Mouse (Mus musculus): ENCODE results near the gene Kit. TPM values are rescaled to one million over a fixed set of nuclear protein-coding genes. Genes with fewer than 3 reads are reported as not detected.
A peak's percentile ranks its signal among the peaks of the same experiment; 100 is the strongest.

The Kit gene
- 1 to 10 TPM in 1 of 2 experiments, under 1 TPM in 1; 0.64 to 1.5 TPM for total RNA-seq (2021)
- long read RNA-seq, experiment 1, partial matches to known transcripts = 1 of 1 reads
- long read RNA-seq, experiment 1, other reads (novel, unspliced or antisense) = 0 of 1 reads
- long read RNA-seq, experiment 2 = 0 reads

- no peak for TF ChIP-seq CTCF (IDR thresholded peaks at IDR 0.05)
- H3K27ac ChIP-seq = no peak within 1 kb of the TSS
- H3K4me3 ChIP-seq = peak within 1 kb of the TSS; percentile 75
- DNase-seq = peak; percentile 59
- intact Hi-C loops (cut with DNase I) = loop anchor here (10.0 kb wide), 1 partner anchor 270 kb away; no protein-coding TSS in a partner anchor
Measured at GRCm38 (mm10) chr5:75574852-75575566, at the start of gene Kit. Kit (plus strand) TSS chr5:75574916.

- H3K4me3 ChIP-seq = no peak overlapping the region
- no peak for DNase-seq
- no peak for TF ChIP-seq CTCF (IDR thresholded peaks at IDR 0.05)
- intact Hi-C loops (cut with DNase I) = no loop called here
- H3K27ac ChIP-seq = no peak overlapping the region
Measured at GRCm38 (mm10) chr5:75536156-75536555, 38.6 kb upstream of the Kit start.

- TF ChIP-seq CTCF (IDR thresholded peaks at IDR 0.05) = no peak
- no peak overlapping the region for H3K27ac ChIP-seq
- no peak overlapping the region for H3K4me3 ChIP-seq
- intact Hi-C loops (cut with DNase I) = no loop called here
- DNase-seq = no peak
Measured at GRCm38 (mm10) chr5:75537717-75538116, 37.0 kb upstream of the Kit start.

- no peak for DNase-seq
- TF ChIP-seq CTCF (IDR thresholded peaks at IDR 0.05) = no peak
- Histone ChIP-seq H3K4me3 (no peak overlapping the region), H3K27ac (no peak overlapping the region)
- intact Hi-C loops (cut with DNase I) = no loop called here
Measured at GRCm38 (mm10) chr5:75538458-75538857, 36.3 kb upstream of the Kit start.

GRCm38 (mm10) chr5:75539098-75539497 lies 35.6 kb upstream of the Kit start:
- no peak overlapping the region for H3K27ac ChIP-seq
- DNase-seq = no peak
- H3K4me3 ChIP-seq = no peak overlapping the region
- intact Hi-C loops (cut with DNase I) = no loop called here
- TF ChIP-seq CTCF (IDR thresholded peaks at IDR 0.05) = no peak

GRCm38 (mm10) chr5:75543757-75544156 lies 31.0 kb upstream of the Kit start:
- H3K4me3 ChIP-seq = no peak overlapping the region
- no peak for DNase-seq
- intact Hi-C loops (cut with DNase I) = no loop called here
- H3K27ac ChIP-seq = no peak overlapping the region
- no peak for TF ChIP-seq CTCF (IDR thresholded peaks at IDR 0.05)

- intact Hi-C loops (cut with DNase I) = no loop called here
- H3K27ac ChIP-seq = no peak overlapping the region
- no peak for TF ChIP-seq CTCF (IDR thresholded peaks at IDR 0.05)
Measured at GRCm38 (mm10) chr5:75544472-75545264, 30.0 kb upstream of the Kit start.

GRCm38 (mm10) chr5:75545265-75545643 lies 29.5 kb upstream of the Kit start:
- no peak for DNase-seq
- intact Hi-C loops (cut with DNase I) = no loop called here
- Histone ChIP-seq H3K27ac (no peak overlapping the region), H3K4me3 (no peak overlapping the region)
- no peak for TF ChIP-seq CTCF (IDR thresholded peaks at IDR 0.05)

More at GRCm38 (mm10) chr5:75544472-75545264, 30.0 kb upstream of the Kit start:
- no peak for DNase-seq
- no peak overlapping the region for H3K4me3 ChIP-seq

GRCm38 (mm10) chr5:75553021-75553420 lies 21.7 kb upstream of the Kit start:
- intact Hi-C loops (cut with DNase I) = no loop called here
- DNase-seq = no peak
- Histone ChIP-seq H3K4me3 (no peak overlapping the region), H3K27ac (no peak overlapping the region)
- TF ChIP-seq CTCF (IDR thresholded peaks at IDR 0.05) = no peak

GRCm38 (mm10) chr5:75557636-75558035 lies 17.1 kb upstream of the Kit start:
- no peak for DNase-seq
- no peak for TF ChIP-seq CTCF (IDR thresholded peaks at IDR 0.05)
- Histone ChIP-seq H3K4me3 (no peak overlapping the region), H3K27ac (no peak overlapping the region)
- intact Hi-C loops (cut with DNase I) = no loop called here

- H3K27ac ChIP-seq = no peak overlapping the region
- H3K4me3 ChIP-seq = no peak overlapping the region
- DNase-seq = no peak
- intact Hi-C loops (cut with DNase I) = no loop called here
- TF ChIP-seq CTCF (IDR thresholded peaks at IDR 0.05) = no peak
Measured at GRCm38 (mm10) chr5:75559291-75559690, 15.4 kb upstream of the Kit start.

GRCm38 (mm10) chr5:75561231-75561630 lies 13.5 kb upstream of the Kit start:
- no peak for TF ChIP-seq CTCF (IDR thresholded peaks at IDR 0.05)
- H3K4me3 ChIP-seq = no peak overlapping the region
- no peak overlapping the region for H3K27ac ChIP-seq
- no peak for DNase-seq
- intact Hi-C loops (cut with DNase I) = no loop called here

Measured in gastrocnemius, adult 2 months (tissue).